Mouse (Mus musculus): Measurements from ENCODE around the gene Ccdc187.
A peak's percentile ranks its signal among the peaks of the same experiment; 100 is the strongest.

The Ccdc187 gene

DNA sequence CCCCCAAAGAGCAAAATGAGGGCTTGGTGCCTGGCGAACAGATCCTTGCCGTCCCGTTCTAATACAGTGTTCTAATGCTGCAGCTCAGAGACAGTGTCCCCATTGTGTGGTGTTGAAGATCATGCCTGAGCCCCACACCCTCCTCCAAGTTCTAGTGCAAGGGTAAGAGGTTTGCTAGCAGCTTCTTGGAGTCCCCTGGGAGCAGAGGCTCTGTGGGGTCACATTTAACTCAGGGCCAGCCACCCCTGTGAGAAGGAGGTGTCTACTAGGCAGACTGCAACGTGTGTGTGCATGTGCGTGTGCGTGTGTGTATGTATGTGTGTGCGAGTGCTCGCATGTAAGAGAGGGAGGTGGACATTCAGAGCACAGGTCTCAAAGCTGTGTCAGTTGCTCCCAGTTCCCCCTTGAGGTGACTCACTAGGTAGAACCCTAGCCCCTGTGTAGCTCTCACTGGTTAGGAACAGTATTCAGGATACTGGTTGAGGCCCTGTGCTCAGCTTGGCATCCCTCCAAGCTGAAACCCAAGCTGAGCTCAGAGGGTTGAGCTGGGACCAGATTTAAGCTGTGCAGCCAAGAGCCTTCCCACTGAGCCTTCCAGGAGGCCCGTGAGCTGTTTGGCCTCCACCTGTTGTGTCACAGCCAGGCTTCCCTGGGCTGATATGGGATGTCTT is 22.4 kb upstream of the Ccdc187 start:
- no peak for DNase-seq (ENCODE audit: low read depth in 1 of 2, low spot score in 2 of 2)

DNA sequence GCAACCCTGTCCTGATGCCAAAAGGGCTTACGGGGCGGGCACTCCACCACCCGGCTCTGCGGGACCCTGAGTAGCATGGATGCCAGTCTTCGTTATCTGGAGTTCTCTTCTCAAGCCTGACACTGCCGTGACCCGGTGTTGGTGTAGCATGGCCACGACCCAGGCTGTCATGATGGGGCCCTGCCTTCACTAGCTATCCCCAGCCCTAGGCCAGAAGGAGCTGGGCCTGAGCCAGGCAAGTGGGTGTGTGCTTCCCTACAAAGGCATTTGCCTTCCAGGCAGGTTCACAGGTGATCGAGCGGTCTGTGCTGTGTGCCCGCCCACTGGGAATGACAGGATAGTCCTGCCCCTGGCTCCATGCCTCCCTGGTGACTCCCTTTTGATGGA is 21.6 kb upstream of the Ccdc187 start:
- DNase-seq (ENCODE audit: low read depth in 1 of 2, low spot score in 2 of 2) = no peak

DNA sequence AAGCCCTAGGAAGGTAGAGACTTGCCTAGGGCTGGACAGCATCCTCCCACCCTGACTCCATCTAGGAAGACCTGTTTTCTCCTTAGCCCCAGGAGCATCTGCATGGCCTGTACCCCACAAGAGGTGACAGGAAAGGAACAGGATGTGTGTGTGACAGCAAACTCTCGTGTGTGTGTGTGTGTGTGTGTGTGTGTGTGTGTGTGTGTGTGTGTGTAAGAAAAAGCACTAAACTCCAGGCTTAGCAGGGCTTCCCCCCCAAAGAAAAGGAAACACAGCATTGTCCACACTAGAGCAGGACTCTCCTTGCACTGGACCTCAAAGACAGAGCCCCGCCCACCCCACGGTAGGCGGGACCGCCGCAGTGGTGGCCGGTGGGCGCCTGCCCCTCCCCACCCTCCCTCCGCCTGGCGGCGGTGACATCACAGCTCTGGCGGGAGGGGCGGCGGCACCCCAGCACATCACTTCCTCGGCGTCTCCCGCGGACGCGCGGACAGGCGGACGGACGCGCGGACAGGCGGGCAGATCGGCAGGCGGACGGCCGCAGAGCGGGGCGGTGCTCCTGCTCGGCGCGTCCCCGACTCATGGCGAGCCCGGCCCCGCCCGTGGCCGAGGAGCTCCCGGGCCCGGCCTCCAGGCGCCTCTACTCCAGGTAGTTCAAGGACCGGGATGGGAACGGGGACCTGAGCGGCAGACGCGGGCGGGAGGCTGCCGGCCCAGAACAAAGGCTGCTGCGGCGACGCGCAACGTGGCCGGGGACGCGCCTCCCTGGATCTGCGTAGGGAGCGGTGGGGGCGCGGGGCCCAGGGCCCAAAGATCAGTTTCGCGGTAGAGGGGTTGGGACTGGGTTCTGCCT is 20.9 kb upstream of the Ccdc187 start, which contains the start of gene Gpsm1:
Gene Gpsm1 (plus strand): TSS at position 444 of the 853 bp plus-strand sequence.
- DNase-seq (ENCODE audit: low read depth in 1 of 2, low spot score in 2 of 2) = peak in 1 of 2 experiments; percentile 50

DNA sequence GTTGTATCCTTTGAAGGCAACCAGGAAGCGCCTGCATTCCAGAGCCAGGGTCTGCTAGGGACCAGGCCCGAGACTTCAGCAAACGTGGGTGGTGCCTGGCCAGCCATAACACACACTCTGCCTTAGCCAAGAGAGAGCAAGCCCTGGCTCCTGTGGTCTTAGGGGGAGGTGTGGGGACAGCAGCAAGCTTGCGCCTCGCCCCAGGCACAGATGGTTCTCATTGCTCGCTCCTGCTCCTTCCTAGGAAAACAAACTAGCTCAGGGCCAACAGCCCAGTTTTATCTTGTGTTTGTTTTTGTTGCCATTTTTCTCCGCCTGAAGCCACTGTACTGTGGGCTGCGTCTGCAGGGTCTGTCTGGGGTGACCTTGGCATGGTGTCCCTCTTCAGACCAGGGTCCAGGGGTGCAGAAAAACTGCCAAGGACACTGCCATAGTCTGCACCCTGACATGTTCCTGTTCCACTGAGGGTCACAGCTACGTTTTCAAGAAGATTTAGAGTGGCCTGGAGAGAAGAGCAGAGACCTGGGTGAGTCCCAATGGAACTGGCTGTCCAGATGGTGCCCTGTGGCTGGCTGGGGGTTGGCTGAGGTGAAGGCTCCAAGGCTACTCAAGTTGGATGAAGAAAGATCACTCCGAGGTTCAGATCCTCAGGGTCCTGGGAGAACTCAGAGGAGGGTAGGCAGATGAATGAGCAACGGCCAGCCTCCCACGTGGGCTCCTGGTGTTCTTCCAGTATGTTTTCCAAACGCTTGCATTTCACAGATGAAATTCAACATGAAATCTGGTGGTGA is 20.1 kb upstream of the Ccdc187 start:
- no peak for DNase-seq (ENCODE audit: low read depth in 1 of 2, low spot score in 2 of 2)

DNA sequence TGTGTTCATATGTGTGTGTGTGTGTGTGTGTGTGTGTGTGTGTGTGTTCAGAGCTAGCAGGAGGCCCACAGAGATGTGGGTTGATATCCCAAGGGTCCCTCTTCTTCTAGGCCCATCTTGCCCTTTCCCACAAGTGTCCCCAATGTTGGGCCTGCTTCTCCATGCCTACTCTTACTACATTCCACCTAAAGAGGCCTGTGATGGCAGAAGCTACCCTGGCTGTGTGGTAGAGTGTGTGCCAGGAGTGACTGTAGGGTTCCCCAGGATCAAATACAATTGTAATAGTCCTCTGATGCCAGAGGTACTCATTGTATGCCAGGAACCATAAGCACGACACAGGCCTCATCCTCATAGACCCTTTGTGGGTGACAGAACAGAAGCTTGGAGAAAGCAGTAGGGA is 19.0 kb upstream of the Ccdc187 start:
- no peak for DNase-seq (ENCODE audit: low read depth in 1 of 2, low spot score in 2 of 2)

DNA sequence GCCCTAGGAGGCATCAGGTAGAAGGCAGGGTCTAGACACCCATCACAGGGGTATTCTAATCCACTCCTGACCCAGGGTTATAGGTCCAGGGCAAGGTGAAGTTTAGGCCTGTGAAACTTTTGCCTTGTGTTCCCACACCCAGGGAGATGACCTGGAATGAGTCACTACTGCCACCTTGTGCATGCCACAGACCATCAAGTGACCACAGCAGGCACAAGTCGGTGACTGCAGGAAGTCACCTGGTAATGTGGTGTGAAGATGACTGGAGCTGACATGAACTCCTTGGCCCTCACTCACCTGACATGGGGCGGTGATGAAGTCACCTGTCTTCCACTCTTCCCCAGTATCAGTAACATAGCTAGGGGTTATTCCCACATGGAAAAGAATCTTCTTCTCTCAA is 18.5 kb upstream of the Ccdc187 start:
- no peak for DNase-seq (ENCODE audit: low read depth in 1 of 2, low spot score in 2 of 2)

DNA sequence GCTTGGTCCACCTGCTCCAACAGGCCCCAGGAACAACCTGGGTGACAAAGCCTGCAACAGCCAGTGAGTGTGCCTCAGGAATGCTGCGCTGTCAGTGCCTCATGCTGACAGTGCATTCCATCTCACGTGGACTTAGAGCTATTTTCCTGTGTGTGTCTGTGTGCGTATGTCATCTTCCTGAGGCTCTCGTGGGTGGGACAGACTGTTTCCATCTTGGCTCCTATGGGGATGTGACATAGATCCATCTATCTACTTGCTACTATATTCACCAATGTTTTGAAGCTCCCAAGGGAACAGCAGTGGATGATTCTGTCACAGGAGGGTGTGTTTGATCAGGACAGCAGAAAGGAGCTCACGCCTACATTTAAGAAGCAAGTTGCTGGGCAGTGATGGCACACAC is 17.6 kb upstream of the Ccdc187 start:
- DNase-seq (ENCODE audit: low read depth in 1 of 2, low spot score in 2 of 2) = no peak

DNA sequence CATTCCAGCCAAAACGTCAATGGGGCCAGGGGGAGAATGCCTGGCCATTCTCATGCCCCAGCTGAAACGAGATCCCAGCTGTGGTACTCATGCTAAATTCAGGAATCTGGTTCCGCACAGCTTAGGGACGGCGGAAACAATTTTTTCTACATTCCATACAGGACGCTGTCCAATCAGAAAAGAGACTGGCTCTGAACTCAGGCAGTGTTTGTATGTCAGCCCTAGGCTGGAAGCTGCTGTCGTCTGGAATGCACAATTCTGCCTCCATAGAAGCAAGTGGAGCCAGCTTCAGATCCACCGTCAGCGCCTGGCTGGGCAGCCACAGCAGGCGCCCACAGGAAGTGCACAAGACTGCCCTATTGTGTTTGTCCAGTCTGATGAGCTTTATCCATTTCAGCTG is 15.4 kb upstream of the Ccdc187 start:
- DNase-seq (ENCODE audit: low read depth in 1 of 2, low spot score in 2 of 2) = no peak

DNA sequence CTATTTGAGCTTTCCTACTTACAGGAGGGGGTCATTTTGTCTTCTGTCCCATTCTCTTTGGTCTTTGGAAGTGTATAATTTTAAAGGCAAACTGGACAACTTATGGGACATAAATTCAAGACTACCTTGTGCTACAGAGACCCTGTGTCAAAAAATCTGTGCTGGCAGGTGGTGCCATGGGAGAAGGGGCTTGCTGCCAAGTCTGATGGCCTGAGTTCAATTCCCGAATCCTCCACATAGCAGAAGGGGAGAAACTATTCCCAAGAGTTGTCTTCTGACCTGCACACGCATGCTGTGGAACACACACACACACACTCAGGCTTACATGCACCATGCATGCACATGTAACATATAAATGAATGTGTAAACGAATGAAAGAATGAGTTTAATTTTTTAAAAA is 12.3 kb upstream of the Ccdc187 start:
- DNase-seq (ENCODE audit: low read depth in 1 of 2, low spot score in 2 of 2) = no peak

DNA sequence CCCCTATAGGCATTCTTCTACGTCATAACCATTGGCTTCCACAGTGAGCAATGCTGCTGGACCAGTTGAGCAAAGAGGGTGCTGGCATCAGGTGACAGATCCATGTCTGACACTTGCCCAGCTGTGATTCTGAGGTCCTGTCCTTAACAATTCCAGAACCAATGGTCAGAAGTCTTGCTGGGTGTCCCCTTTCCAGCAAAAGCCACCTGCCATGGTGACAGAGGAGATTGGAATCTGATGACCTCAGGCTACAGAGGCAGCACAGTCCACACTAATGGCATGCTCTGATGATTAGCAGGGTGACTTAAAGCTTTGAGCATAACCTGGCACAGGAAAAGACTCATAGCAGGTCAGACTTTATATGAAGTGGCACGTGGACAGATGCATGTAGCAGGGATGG is 11.2 kb upstream of the Ccdc187 start:
- DNase-seq (ENCODE audit: low read depth in 1 of 2, low spot score in 2 of 2) = no peak

DNA sequence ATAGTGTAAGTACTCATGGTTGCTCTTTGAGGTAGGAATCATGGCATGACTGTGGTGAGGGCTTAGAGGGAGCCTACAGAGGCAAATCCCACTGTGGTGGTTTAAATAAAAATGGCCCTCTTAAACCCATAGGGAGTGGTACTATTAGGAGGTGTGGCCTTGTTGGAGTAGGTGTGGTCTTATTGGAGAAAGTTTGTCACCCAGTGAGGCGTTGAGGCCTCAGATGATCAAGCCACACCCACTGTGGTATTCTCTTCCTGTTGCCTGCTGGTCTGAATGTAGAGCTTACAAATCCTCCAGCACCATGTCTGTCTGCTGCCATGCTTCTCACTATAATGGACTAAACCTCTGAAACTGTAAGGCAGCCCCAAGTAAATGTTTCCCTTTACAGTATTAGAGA is 10.4 kb upstream of the Ccdc187 start:
- no peak for DNase-seq (ENCODE audit: low read depth in 1 of 2, low spot score in 2 of 2)

DNA sequence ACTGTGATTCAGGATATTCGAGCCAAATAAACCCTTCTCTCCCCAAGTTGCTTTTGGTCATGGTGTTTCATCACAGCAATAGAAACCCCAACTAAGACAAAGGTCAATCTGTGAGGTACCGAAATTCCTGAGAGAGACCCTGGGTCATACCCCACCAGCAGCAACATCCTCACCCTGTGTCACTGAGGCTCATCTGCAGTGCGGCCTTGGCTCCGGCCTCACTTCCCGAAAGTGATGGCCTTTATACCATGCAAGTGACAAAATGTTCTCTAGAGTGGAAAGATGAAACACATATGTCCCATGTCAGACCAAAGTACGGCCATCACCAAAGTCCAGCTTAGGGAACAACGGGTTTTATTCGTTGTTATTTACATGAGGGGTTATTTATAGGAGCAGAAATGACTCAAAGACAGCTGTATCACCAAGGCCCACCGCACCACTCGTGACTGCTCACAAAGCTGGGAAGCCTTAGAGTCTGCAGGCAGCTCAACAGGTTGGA is 7.7 kb upstream of the Ccdc187 start:
- no peak for DNase-seq (ENCODE audit: low read depth in 1 of 2, low spot score in 2 of 2)

DNA sequence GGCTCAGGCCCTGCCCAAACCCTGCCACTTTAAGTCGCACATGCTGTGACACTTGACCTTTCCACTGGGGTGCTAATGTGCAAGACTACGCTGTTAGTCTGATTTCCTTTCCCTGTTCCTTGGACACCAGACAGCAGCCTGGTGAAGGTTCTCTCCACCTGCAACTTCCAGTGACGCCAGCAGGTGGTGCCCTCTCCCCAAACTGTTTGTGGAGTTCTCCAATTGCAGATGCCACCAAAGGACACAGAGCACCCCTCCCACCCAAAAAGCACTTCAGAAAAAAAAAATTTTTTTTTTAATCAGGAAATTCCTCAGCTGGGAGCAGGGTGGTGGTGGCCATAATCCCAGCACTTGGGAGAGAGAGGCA is 6.4 kb upstream of the Ccdc187 start:
- DNase-seq (ENCODE audit: low read depth in 1 of 2, low spot score in 2 of 2) = peak; percentile 32 to 72

DNA sequence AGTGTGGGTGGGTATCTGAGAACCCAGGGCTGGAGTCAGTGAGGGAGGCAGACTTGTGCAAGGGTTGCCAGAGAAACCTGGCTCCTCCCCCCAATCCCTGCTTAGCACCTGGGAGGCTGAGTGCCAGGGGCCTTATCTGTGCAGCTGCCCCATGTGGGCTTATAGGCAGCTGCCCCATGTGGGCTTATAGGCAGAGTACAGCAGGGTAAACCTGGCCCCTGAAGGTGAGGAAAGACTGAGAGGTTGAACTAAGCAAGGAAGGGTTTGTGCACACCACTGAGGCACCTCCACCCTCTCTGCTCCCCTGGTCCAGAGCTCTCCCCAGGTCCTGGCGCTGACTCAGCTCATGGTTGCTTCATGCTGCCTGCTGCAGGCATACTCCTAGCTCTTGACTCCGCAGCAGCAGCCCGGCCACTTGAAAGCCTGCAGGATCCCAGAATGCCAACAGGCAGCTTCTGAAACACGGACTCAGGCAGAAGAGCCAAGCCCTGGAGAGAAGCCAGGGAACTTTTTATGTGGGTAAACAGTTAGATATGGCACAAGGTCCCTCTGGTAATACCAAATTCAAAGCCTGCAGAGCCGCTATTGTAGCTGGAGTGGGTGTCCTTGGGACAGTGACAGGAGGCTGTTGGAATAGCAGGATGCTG is 5.9 kb upstream of the Ccdc187 start:
- DNase-seq (ENCODE audit: low read depth in 1 of 2, low spot score in 2 of 2) = no peak

DNA sequence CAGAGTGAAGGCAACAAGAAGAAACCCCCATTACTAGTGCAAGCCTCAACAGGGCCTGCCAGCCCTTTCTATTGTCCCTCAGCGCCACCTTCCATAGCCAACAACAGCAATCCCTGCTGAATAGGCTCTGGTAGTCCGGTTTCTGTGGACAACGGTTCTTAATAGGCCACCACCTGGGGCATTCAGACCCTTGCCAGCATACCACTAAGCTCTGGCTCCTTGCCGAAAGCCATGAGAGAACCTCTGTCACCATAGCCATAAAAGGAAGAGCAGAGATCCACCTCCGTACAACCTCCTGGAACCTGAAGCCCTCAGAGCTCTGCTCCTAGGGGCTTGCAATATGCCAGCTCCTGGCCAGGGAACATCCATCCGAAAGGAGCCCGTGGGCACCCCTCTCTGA is 5.0 kb upstream of the Ccdc187 start:
- DNase-seq (ENCODE audit: low read depth in 1 of 2, low spot score in 2 of 2) = no peak

DNA sequence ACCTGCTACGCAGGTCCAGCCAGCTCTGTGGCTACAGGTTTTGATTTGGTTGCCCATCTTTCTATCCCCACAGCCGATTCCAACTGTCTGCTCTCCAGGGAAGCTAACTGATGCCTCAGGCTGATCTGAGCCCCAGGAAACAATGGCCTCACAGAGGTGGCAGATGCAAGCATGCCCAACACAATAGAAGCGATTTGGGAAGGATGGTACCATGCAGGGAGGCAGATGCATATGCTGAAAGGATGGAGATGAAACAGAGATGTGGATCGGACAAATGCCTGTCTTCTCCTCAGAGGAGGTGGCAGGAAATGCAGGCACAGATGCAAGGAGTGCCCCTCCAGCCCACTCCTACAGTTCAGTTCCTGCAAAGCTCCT is 4.5 kb upstream of the Ccdc187 start:
- DNase-seq (ENCODE audit: low read depth in 1 of 2, low spot score in 2 of 2) = no peak

DNA sequence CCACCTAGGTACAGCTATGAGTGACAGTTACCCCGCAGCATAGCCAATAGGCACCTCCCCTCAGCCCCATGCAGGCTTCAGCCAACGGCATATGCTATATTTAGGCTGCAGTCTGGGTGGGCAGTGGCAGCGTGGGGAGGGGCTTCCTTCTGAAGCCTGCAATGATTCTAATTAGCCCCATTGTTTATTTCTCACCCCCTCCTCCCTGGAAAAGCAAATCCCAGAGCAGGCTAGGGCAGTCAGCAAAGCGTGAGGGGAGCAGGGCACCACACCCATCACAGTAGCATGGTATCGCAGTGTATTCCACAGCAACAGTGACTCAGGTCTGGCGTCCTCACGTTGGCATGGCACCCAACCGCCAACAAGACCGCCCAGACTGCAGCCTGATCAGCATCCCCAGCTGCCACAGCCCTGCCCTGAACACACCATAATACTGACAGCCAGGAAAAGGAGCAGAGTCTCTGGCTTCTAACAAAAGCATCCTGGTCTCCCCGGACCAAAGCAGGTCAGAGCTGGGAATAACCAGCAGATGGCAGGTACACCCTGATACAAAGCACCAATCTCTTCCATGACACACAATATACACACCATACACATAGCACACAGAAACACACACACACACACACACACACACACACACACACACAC is 4.0 kb upstream of the Ccdc187 start:
- no peak for DNase-seq (ENCODE audit: low read depth in 1 of 2, low spot score in 2 of 2)

DNA sequence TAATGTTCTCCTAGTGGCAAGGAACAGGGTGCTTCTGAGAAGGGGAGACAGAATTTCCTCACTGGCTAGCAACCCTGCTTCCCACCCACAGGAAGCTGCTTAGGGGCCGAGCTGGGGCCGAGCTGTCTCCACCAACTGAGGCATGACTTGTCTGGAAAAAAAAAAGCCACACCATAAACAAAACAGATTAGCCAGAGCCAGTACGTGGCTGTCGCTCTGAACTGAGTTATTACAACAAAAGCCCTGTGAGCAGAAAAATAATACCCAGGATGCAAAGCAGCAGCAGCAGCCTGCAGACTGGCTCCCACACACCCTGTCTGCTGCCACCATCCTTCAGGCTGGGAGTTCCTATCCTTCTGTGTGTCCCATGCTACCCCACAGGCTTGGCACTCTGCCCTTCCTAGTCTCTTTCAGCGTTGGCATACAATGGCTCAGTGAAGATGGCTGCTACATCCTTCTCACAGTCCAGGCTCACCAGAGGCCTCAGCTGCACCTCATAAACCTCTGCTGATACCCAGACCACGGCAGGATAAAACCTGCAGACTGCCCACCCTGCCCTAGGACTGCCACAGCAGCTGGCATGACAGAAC is 2.3 kb upstream of the Ccdc187 start:
- DNase-seq (ENCODE audit: low read depth in 1 of 2, low spot score in 2 of 2) = no peak

DNA sequence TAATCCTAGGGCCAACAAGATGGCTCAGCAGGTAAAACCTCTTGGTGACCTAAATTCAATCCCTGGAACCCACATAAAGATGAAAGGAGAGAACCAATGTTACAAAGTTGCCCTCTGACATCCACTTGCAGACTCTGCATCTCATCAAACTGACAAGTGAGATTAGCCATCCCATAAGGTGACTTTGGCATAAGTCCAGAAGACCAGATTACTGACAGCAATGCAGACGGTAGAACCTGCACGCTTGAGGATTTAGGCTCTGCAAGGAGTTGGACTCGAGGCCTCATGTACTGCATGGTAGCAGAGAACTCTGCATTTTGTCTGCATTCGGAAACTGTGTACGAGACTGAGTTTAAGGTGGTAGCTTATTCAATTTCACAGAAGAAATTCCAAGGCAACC is 4.2 kb downstream of the Ccdc187 start:
- no peak for DNase-seq (ENCODE audit: low read depth in 1 of 2, low spot score in 2 of 2)

DNA sequence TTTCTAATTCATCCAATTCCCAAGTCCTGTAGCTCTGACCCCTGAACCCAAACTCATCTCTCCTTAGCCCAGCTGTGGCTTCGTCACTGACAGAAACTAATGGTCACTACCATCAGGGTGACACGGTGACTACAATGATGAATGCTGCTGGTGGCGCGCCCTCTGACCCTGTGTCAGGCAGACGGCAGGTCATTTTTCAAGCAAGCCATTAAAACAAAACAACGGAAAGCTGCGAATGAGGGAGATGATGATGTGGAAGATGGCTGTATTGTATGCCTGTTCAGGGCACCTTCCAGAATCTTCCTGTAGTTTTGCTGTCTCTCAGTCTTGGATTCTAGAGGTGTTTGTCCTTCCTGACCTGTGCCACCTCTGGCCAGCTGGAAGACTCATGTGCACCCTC is 8.0 kb downstream of the Ccdc187 start:
- DNase-seq (ENCODE audit: low read depth in 1 of 2, low spot score in 2 of 2) = no peak
